Mouse (Mus musculus): ENCODE results near the gene Peli1.

Peli1 gene

GRCm38 (mm10) chr11:21091067-21091427 is at the start of gene Peli1:
Gene Peli1, plus strand, starts transcription at chr11:21091291.
- peak; percentile 98 for DNase-seq (ENCODE audit: low read depth, low spot score)

GRCm38 (mm10) chr11:21042590-21042989 is 48.5 kb upstream of the Peli1 start:
- no peak for DNase-seq (ENCODE audit: low read depth, low spot score)

DNA sequence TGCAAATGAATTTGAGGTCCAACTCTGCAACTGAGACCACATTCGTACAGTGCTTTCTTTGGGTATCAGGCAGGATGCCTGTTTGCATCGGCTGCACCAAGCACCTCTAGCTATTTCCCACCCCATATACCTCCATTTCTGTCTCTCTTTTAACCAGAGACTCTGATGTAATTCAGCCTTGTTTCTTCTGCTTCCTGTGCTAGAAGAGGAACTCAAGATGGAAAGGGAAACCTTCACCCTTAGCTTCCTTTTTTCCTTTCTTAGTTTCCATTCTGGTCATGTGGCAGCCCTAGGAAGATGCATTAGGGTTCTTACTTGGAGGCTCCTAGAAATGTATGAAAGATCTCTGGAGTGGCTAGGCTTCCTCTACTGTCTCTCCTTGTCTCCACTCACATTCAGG is 44.9 kb upstream of the Peli1 start:
- DNase-seq (ENCODE audit: low read depth, low spot score), result no peak

GRCm38 (mm10) chr11:21047921-21048320 is 43.2 kb upstream of the Peli1 start:
- DNase-seq (ENCODE audit: low read depth, low spot score), result no peak

DNA sequence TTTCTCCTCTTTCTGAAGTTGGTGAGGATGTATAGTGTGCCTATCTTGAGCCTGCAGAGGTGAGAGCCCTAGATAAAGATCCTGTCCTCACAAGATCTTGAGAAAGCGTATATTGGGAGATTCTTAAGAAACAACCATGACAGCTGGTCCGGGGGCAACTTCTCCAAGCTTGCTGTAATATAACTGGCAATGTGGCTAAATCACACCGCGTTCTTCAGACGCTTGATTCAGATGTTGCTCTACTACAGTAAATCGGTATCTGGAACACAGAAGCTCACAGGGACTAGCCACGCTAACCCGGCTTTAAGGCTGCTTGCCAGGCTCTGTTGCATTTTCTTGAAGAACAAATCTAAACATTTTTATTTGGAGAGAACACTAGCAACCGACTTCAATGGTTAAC is 39.4 kb upstream of the Peli1 start:
- DNase-seq (ENCODE audit: low read depth, low spot score), result no peak

DNA sequence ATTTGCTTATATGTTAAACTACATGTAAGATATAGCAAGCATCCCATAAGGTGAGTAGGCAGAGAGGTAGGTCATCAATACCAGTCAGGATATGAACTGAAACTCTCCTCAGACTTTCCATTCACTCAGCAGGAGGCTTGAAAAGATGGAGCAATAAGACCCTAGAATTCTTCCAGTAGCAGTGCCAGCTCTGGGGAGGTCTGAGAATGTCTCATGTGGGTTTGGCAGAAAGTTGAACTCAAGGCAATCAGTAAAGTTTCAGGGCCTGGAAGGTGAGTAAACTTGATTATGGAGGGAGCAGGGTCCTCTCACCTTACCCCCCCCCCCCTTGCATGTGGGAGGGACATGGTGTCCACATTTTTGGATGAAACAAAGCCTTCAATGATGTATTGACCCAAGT is 36.5 kb upstream of the Peli1 start:
- no peak for DNase-seq (ENCODE audit: low read depth, low spot score)

GRCm38 (mm10) chr11:21056109-21056850 is 34.8 kb upstream of the Peli1 start:
- DNase-seq (ENCODE audit: low read depth, low spot score), result no peak

- no peak for DNase-seq (ENCODE audit: low read depth, low spot score)
Observed at GRCm38 (mm10) chr11:21057511-21058414, 33.3 kb upstream of the Peli1 start.

DNA sequence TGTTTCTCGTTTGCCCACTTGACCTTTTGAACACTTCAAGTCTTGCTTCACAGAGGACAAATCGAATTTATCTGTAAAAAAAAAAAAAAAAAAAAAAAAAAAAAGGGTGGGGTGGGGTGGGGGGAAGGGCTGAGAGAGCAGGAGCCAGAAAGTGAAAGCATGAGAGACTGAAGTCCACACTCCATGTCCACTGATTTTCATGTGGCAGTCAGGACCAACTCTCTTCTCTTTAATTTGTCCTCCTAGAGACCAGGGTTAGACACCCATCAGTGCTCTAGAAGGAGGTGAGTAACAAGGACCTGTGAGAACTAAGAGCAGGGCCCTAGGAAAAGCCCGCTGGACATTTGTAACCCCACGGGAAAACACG is 32.7 kb upstream of the Peli1 start:
- DNase-seq (ENCODE audit: low read depth, low spot score), result no peak

DNA sequence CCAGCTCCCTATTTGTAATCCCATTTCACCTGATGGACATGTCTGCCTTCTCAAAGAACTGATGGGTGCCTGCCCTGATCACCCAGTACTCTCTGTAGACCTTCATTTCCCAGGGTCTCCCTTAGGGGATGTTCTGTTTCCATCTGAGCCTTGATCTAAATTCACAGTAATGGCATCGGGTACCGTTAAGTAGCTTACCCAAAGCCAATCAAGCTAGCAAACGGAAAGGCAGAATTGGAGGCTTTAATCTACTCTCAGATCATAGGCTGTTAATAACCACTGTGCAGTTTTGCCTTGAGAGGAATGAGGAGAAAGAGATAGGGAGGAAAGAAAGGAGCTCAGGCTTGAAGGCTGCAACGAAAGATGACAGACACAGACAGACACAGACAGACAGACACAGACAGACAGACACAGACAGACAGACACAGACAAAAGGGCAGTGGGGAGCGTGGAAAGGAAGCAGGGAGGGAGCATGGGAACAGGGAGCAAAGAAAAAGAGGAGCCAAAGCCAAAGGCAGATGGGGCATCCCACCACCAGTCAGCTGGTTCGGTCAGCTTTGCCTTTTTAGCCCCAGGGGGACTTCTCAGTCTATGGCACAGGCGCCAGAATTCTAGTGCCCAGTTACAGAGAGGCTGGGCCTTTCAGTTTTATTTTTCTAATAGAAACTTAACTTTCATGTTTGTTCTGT is 30.6 kb upstream of the Peli1 start:
- no peak for DNase-seq (ENCODE audit: low read depth, low spot score)

GRCm38 (mm10) chr11:21061075-21061403 is 30.1 kb upstream of the Peli1 start:
- DNase-seq (ENCODE audit: low read depth, low spot score), result no peak

- DNase-seq (ENCODE audit: low read depth, low spot score), result no peak
Observed at GRCm38 (mm10) chr11:21061431-21061830, 29.7 kb upstream of the Peli1 start.

GRCm38 (mm10) chr11:21062071-21062470 is 29.0 kb upstream of the Peli1 start:
- no peak for DNase-seq (ENCODE audit: low read depth, low spot score)

GRCm38 (mm10) chr11:21063271-21063670 is 27.8 kb upstream of the Peli1 start:
- DNase-seq (ENCODE audit: low read depth, low spot score), result no peak

GRCm38 (mm10) chr11:21079400-21079799 is 11.7 kb upstream of the Peli1 start:
- no peak for DNase-seq (ENCODE audit: low read depth, low spot score)

GRCm38 (mm10) chr11:21079851-21080362 is 11.2 kb upstream of the Peli1 start:
- no peak for DNase-seq (ENCODE audit: low read depth, low spot score)

- DNase-seq (ENCODE audit: low read depth, low spot score), result no peak
Observed at GRCm38 (mm10) chr11:21081169-21081568, 9.9 kb upstream of the Peli1 start.

DNA sequence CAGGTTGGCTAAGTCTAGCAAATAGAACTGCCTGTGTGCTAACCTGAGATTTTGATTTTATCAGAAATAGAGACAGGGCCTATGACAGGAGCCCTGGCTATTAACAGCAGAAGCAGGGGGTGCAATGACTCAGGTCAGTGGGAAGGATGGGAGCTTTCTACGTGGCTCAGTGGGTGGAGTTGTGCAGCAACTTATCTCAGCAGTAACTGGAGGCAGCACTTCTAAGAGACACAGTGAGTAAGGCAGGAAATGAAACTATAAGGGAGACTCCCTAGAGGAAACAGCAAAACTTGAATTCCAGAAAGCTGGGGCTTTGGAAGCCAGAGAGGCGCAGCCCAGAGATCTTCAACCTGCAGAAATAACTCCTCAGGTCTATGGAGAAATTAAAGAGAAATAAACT is 8.4 kb upstream of the Peli1 start:
- DNase-seq (ENCODE audit: low read depth, low spot score), result no peak

DNA sequence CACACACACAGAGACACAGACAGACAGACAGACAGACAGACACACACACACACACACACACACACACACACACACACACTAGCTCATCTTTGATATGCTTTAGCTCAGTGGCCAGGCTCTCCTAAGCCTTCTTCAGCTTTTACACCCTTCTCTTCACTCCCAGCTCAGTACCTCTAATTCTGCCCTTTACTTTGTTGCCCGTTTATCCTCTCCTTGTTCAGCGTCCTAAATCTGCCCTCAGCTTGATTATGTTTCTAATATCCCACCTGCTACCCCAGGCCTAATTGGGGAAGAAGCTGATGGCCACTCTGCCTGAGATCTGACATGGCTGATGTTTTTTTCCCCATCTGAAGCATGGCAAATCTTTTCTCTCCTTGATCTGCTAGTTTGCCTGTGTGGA is 2.7 kb upstream of the Peli1 start:
- DNase-seq (ENCODE audit: low read depth, low spot score), result no peak

DNA sequence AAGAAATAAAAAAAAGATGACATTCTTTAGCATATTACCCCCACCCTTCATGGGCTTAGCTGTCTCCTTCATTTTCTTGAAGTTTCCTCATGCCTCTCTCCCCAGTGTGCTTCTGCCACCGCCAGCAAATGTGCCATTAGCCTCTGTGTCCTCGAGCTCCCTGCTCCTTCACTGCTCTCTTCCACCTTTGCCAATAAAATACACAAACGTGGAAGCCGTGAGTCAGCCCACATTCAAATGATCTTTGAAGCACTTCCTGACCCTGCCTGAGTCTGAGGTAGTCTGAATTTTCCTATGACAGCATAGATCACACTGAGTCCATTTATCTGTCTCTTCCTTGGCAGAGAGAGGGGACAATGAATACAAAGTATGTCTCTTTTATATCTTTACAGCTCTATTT is 1.5 kb upstream of the Peli1 start:
- DNase-seq (ENCODE audit: low read depth, low spot score), result no peak

DNA sequence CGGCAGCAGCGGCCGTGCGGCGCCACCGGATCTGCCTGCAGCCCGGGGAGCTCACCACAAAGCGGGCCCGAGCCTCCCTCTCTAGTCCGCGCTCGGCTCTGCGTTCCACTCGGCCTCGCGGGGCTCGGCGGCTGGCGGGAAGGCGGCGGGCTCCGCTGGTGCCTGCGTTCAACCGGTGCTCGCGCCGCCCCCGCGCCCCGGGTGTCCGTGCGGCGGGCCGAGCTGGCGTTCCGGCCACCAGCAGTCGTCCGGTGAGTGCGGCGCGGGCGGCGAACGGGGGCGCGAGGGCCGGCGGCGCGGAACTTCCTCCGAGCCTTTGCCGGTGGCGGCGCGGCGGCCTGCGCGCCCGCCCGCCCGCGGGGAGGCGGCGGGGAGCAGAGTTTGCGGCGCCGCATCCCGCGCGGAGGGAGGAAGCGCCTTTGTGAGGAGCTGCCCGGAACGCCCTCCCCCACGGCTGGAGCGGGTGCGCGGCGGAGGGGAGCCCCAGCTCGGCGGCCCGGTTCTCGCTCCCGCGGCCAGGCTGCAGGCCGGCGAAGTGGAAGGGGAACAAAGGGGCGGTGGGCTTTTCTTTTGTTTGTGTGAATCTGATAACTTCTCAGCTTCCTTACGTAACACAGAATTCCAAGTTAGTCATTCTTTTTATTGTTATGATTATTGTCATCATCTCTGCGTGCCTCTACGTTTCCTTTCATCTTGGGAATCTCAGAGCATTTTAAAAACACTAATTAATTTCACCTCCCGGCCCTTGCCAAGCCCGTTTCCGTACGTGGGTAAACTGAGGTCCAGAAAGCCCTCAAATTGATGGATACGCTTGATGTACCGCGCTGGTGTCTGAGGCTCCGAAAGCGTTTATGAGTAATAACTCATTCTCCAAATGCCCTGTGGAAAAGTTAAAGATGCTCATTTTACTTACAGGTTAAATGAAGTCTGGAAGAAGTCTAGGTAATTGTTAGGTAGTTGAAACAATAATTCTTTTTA is 626 bp downstream of the Peli1 start:
- peak; percentile 19 for DNase-seq (ENCODE audit: low read depth, low spot score)
